Mouse (Mus musculus) megakaryocyte, embryonic 14.5 days (primary cell): Measurements from ENCODE around the gene Mrpl55.

Experiments
- FLI1 ChIP-seq: IDR thresholded peaks from 2 replicates; pipeline ENCODE4 v1.6.1; 2012; ENCODE audit warnings: low read length, inconsistent platforms, mixed read lengths
- GATA1 ChIP-seq: IDR thresholded peaks from 3 replicates; pipeline ENCODE4 v1.6.1; 2012; ENCODE audit warnings: mixed read lengths, low read length, inconsistent platforms, borderline replicate concordance

DNA sequence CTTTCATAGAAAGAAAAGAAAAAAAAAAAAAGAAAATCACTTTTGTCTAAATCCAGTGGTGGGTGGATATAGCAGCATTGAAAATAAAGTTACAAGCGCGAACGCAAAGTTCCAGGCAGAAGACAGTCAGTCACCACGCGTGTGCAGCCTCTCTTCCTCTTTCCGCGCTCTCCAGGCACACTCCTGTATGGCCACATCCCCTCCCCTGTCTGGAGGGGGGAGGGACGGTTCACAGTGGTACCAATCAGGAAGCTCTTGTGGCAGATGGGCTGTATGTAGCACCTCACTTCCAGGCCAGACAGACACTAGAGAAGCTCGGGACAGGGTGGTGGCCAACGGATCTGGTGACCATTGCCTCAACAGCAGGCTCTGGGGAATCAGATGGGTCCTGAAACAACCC lies 45.8 kb downstream of the Mrpl55 start:
- no peak for TF ChIP-seq GATA1
- no peak for TF ChIP-seq FLI1
